Mouse (Mus musculus) layer of hippocampus, adult 11-12 months (tissue): ENCODE data around the gene Cblb.

ENCODE experiments used
- DNase-seq: peaks from one replicate; pipeline ENCODE4 v3.0.0; 2022; ENCODE audit warnings: low spot score

Cblb gene

GRCm38 (mm10) chr16:52132808-52133490 lies 101.9 kb downstream of the Cblb start:
- DNase-seq: no peak

GRCm38 (mm10) chr16:52134631-52135227 lies 103.7 kb downstream of the Cblb start:
- DNase-seq: peak; percentile 71

DNA sequence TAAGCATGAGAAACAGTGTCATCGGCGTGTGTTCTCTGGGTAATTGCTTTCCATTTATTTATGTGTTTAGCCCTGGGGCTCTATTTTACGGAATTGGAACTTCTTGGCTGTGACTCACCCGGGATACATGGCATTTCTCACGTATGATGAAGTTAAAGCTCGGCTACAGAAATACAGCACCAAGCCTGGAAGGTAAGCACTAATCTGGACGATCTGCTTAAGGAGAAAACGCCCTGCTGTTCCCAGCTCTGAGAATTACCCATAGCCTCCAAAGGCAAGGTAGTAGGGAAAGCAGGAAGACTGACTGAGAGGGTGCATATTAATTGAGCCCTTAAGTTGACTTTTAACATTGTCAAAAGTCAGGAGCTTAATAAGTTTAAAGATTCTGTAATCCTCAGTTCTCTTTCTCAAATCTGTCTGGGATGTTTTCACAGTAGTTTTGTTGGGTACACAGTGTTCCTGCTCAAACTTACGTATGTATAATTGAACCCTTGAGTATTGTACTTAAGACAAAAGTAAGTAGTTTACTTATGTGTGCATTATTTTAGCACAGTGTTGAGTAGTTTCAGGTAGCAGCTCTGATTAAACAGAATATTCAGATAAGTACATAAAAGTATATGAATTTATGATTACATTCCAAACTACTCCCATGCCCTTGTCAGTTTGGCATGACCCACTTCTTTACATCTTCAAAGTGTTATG lies 104.8 kb downstream of the Cblb start:
- DNase-seq: no peak

- DNase-seq: no peak
Measured at GRCm38 (mm10) chr16:52143101-52143500, 112.1 kb downstream of the Cblb start.

DNA sequence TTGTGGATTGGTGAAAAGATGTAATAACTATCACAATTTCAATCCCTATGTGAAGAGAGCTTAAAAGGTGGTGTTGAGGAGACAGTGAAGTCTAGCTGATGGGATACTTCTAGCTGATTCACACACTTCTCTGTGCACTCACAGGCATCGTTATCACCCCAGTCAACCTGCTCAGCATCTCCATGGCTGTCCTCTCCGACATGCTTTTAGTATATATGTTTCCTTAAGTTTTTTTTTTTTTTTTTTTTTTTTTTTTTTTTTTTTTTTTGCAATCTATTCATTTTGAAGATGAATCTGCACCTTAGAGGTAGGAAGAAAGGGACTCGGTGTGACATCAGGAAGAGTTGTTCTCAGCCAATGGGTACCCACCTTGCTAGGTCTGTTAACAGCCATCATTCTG lies 112.8 kb downstream of the Cblb start:
- DNase-seq: no peak

GRCm38 (mm10) chr16:52144792-52145191 lies 113.8 kb downstream of the Cblb start:
- DNase-seq: no peak

GRCm38 (mm10) chr16:52145552-52145951 lies 114.5 kb downstream of the Cblb start:
- no peak for DNase-seq

DNA sequence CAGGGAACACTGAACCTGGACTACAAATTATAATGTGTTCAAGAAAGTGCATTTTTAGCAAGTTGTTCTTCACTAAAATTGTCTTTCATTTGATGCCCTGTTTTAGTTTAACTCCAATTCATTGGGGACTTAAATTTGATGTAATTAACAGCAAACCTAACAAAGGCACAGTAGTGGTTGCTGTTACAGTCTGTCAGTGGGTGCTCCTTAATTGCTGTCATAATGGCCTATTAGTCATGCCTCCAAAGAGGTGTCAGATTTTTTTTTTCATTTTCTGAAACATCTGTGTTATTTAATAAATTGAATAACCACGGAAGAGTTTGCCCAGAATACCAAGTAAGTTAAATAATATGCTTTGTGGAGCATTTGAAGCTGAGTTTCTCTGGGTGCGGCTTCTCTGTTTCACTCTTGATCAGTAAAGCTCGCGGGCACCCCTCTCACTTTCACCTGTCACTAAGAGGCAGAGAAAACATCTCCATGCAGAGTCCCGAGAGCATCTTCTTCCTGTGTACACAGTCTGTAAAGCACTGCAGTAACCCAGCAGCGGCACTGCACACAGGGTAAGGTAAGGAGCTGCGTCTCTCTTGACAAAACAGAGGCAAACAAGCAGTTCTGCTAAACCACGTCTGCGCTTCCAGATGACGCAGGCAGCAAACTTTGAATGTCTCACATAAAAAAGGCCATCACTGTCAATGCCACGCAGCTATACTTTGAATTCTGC lies 116.1 kb downstream of the Cblb start:
- no peak for DNase-seq

GRCm38 (mm10) chr16:52148041-52148440 lies 117.0 kb downstream of the Cblb start:
- no peak for DNase-seq

DNA sequence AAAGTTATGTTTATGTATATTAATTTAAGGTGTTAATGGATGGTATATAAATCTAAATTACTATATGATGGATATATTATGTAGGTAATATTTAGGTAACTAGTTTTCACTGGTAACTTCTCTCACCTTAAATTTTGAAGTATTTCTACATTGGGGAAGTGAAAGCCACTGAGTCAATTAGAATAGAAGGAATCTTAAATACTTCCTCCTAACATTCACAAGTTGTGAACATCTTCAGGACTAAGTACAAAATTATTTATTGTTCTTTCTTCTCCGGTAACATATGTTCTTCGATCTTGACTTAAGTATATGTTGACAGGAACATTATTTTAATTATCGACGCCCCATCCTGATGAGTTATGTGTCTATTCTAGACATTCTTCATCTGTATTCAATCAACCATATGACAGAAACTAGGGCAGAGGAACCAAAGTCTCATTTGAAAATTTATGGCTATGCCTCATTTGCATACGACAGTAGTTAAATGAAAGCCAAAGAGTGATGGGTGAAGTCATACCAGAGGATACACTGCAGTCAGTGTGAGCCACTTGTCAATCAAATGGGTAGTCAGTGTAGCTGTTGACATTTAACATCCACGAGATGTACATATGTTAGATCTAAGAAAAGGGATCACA lies 118.2 kb downstream of the Cblb start:
- DNase-seq: no peak

DNA sequence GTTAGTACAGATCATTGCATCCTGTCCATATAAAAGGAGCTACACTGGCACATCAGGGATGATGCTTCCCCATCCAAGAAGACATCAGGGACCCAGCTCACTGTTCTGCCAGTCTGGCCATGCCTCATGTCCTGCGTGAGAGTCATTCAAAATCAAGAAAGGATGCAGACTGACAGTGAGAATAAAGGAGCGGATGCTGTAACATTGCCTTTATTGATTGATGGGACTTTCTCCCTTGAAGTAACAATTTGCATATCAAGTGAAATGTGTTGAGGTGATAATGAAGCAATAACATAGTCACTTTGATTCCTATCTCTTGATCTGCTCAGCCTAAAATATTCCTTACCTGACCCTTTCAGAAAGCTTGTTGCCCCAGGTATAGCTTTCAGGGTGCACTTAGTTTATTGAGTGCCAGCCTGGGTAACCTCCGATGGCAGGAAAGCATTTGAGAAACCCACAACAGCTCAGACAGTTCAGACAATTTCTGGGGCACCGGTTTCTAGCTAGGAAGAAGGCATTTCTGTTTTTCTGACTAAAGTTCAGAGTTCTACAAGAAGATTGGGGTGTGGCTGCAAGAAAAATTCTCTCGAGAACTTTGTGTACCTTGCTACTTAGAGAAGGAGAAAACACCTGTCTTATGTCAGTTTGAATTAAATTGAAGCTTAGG lies 124.1 kb downstream of the Cblb start:
- no peak for DNase-seq

GRCm38 (mm10) chr16:52159958-52160504 lies 129.0 kb downstream of the Cblb start:
- no peak for DNase-seq

DNA sequence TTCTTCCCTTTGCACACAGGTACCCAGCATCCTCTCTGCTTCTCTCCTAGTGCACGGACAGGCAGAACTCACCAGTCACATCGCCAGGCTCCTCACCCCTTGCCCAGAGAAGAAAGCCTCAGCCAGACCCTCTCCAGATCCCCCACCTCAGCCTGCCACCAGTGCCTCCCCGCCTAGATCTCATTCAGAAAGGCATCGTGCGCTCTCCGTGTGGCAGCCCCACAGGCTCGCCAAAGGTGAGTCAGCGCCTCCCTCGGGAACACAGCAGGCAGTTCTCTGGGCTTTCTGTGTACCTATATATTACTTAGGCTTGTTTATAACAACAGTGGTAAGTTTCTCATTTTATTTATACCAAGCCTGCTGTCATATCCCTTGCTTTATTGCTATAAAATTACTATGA lies 133.2 kb downstream of the Cblb start:
- no peak for DNase-seq

DNA sequence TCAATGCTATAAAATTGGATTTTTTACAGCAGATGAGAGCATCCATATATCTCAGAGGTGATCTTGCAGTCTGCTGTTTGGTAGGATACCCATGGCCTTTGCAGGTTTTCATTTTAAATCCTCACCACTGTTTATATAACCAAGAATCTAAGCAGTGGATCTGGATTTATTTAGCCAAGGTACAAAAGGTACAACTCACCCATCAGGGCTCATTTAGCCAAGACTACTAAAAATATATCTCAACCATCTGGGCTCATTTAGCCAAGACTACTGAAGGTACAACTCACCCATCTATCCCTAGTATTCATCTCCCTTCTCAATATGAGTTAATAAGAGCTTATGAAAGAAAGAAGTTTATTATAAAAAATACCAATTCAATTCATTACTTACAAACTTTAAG lies 142.2 kb downstream of the Cblb start:
- DNase-seq: no peak

GRCm38 (mm10) chr16:52179839-52180238 lies 148.8 kb downstream of the Cblb start:
- DNase-seq: no peak

GRCm38 (mm10) chr16:52182057-52182456 lies 151.0 kb downstream of the Cblb start:
- DNase-seq: no peak

GRCm38 (mm10) chr16:52184350-52184749 lies 153.3 kb downstream of the Cblb start:
- no peak for DNase-seq

DNA sequence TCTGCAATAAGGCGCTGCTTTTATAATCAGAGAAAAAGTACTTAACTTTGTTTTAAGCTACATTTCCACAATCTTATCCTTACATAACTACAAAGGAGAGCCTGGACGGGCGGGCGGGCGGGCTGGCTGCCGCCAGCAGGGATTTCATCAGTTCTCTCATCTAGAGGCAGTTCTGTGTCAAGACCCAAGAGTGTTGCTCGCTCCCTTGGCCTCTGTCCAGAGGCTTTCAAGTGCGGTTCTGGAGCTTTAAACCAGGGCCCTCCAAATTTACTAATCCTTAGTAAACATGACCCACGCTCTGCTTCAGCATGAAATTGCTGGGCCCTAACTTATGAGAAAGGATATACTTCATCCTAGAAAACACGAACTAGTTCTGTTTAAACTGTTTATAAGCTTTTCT lies 155.7 kb downstream of the Cblb start:
- no peak for DNase-seq

DNA sequence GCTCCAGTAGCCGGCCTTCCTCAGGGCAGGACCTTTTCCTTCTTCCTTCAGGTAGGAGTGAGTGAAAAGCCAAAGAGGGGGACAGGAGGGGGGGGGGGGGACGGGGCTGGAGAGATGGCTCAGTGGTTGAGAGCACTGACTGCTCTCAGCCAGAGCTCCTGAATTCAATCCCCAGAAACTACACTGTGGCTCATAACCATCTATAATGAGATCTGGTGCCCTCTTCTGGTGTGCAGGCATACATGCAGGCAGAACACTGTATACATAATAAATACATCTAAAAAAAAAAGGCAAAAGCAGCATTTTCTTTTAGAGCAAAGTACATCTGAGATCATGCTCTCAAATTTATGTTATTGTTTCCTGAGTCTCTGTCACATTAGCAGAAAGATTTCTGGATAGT lies 158.1 kb downstream of the Cblb start:
- DNase-seq: no peak

GRCm38 (mm10) chr16:52190714-52191113 lies 159.7 kb downstream of the Cblb start:
- DNase-seq: no peak

DNA sequence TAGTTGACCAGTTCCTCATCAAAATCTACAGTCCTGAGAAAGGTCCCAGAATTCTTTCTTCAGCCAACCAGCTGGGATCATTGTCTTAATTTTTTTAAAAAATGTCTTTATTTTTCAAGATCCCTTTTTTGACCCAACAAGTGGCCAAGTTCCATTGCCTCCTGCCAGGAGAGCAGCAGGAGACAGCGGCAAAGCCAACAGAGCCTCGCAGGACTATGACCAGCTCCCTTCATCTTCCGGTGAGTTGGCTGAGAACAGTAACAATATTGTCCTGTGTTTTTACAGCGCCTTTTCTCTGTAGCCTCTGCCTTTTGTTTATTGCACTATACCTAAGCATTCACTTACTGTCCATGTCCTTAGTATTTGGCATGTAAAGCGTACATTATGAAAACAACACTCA lies 163.0 kb downstream of the Cblb start:
- no peak for DNase-seq
